Mouse (Mus musculus) ES-E14 (cell line): ENCODE measurements around the gene Ramp2.

Experiments used
- CHD2 ChIP-seq: IDR thresholded peaks from 2 replicates; pipeline ENCODE4 v1.6.1; 2014; ENCODE audit warnings: mild to moderate bottlenecking, low read depth, low read length, inconsistent platforms
- HCFC1 ChIP-seq: IDR thresholded peaks from 2 replicates; pipeline ENCODE4 v1.6.1; 2012; ENCODE audit warnings: low read length, inconsistent platforms, borderline replicate concordance; ENCODE audit not compliant: insufficient read depth
- MAFK ChIP-seq: IDR thresholded peaks from 2 replicates; pipeline ENCODE4 v1.6.1; 2014; ENCODE audit warnings: mild to moderate bottlenecking, low read depth, low read length, inconsistent platforms; ENCODE audit not compliant: insufficient read depth
- ZC3H11A ChIP-seq: IDR thresholded peaks from 2 replicates; pipeline ENCODE4 v1.6.1; 2012; ENCODE audit warnings: low read depth, mild to moderate bottlenecking, inconsistent platforms, low read length, borderline replicate concordance
- ZNF384 ChIP-seq: IDR thresholded peaks from 2 replicates; pipeline ENCODE4 v1.6.1; 2012; ENCODE audit warnings: low read depth, low read length, inconsistent platforms

DNA sequence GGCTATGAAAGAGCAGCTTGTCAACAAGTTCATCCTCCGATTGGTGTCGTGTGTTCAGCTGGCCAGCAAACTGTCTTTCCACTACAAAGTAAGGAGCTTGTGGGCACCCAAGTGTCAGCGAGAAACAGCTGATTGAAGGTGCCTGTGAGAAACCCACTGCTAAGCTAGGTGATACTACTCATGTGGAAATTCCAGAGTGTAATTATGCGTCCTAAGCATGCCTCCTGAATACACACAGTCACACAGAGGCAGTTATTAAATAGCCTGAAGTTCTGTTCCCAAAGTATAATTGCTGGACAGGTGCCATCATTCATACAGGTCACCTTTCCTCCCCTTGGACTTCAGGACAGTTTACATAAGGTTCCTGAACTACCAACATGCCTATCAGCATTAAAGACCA, 38.0 kb downstream of the Ramp2 start:
- no peak for TF ChIP-seq CHD2
- TF ChIP-seq HCFC1, result no peak
- TF ChIP-seq ZC3H11A, result no peak
- no peak for TF ChIP-seq ZNF384
- no peak for TF ChIP-seq MAFK
